Mouse (Mus musculus): Measurements from ENCODE around the gene Yipf1.
"Not testable (repeated sequence)": the region's sequence is repeated elsewhere in the genome, so short reads cannot be mapped to it uniquely, and the experiment has no call there.

DNA sequence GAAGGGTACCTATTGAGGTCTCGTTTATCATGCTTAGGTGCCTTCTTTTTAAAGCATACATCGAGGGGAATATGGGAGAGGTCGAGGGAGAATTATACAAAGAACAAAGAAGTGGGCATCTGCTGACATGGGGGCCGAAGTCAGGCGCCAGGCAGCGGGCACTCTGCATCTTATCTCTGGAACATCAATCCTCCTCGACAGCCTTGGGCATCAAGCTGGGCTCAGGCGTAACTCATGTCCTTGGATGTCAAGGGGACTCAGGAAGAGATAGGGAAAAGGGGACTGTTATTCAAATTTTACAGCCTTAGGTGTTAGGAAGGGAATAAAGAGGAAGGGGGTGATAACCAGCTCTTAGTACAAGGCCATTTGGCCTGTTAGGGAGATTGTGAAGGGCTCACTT, 43.0 kb downstream of the Yipf1 start:
- TF ChIP-seq POLR2A (IDR thresholded peaks at IDR 0.05; ENCODE audit: extremely low read depth, insufficient read depth, low read length); CTCF (IDR thresholded peaks at IDR 0.05; ENCODE audit: low read depth, low read length): not testable (repeated sequence)
